Mouse (Mus musculus) heart, embryonic 14.5 days (tissue): ENCODE data around the gene Gtsf1l. TPM values are rescaled to one million over a fixed set of nuclear protein-coding genes. Genes with fewer than 3 reads are reported as not detected.

ENCODE experiments used
- ATAC-seq: fragments of 200-750 bp; cut with Nextera tagmentation; 2 replicates; pipeline ENCODE4 v1.8.0; 2017; ENCODE audit warnings: low read depth, moderate TSS enrichment; ENCODE audit not compliant: insufficient number of reproducible peaks, insufficient read depth, low FRiP score
- H3K27ac ChIP-seq, 2 experiments: fragments of 200-500 bp in 1 of 2; fragments of 300-500 bp in 1 of 2; sonication (generic) in 1 of 2; replicated peaks in 1 of 2; 2 replicates each; pipeline ENCODE4 v1.5.1; 2012 to 2014; ENCODE audit warnings: low read depth in 2 of 2, low read length in 2 of 2, control low read depth in 1 of 2, mild to moderate bottlenecking in 1 of 2, mixed read lengths in 1 of 2; ENCODE audit not compliant: control insufficient read depth in 1 of 2, insufficient read depth in 1 of 2
- H3K27me3 ChIP-seq: fragments of 300-500 bp; sonication (generic); 2 replicates; pipeline ENCODE4 v1.6.1; 2014; ENCODE audit warnings: mild to moderate bottlenecking, low read length, control low read depth; ENCODE audit not compliant: control insufficient read depth, insufficient read depth
- H3K36me3 ChIP-seq: fragments of 300-500 bp; sonication (generic); 2 replicates; pipeline ENCODE4 v1.6.1; 2014; ENCODE audit warnings: mild to moderate bottlenecking, control low read depth, low read length, mixed read lengths; ENCODE audit not compliant: control insufficient read depth, insufficient read depth
- H3K4me1 ChIP-seq, 2 experiments: fragments of 200-500 bp in 1 of 2; fragments of 300-500 bp in 1 of 2; sonication (generic) in 1 of 2; 2 replicates each; pipeline ENCODE4 v1.6.1; 2012 to 2014; ENCODE audit warnings: low read length in 2 of 2, control low read depth in 1 of 2, mixed read lengths in 1 of 2; ENCODE audit not compliant: control insufficient read depth in 2 of 2, insufficient read depth in 2 of 2
- H3K4me2 ChIP-seq: fragments of 300-500 bp; sonication (generic); 2 replicates; pipeline ENCODE4 v1.6.1; 2014; ENCODE audit warnings: mild to moderate bottlenecking, low read length
- H3K4me3 ChIP-seq, 2 experiments: fragments of 200-500 bp in 1 of 2; fragments of 300-500 bp in 1 of 2; sonication (generic) in 1 of 2; 2 replicates each; pipeline ENCODE4 v1.5.1; 2012 to 2014; ENCODE audit warnings: low read length in 2 of 2, mild to moderate bottlenecking in 2 of 2, control low read depth in 1 of 2, low read depth in 1 of 2, moderate library complexity in 1 of 2; ENCODE audit not compliant: control insufficient read depth in 1 of 2, insufficient read depth in 1 of 2
- H3K9ac ChIP-seq: fragments of 300-500 bp; sonication (generic); 2 replicates; pipeline ENCODE4 v1.6.1; 2014; ENCODE audit warnings: mild to moderate bottlenecking, low read length
- H3K9me3 ChIP-seq: fragments of 300-500 bp; sonication (generic); 2 replicates; pipeline ENCODE4 v1.6.1; 2016; ENCODE audit warnings: low read length, control low read depth; ENCODE audit not compliant: control insufficient read depth
- WGBS: fragments of 180-500 bp; shearing (Covaris S2); extraction: QIAGEN DNeasy Blood & Tissue Kit; methylation state at CpG from one replicate; pipeline ENCODE4 v1.1.7; 2014; 5-methylcytosine and 5-hydroxymethylcytosine counted together
- microRNA-seq: library from miRNA; unstranded; fragments of <30 nt; microRNA quantifications from one replicate; pipeline ENCODE4, GENCODE M21; 2016
- polyA plus RNA-seq: library from polyadenylated mRNA; unstranded; fragments of >200 nt; fragmentation: Nextera tagmentation; extraction: Ambion mirVana; gene quantifications from 2 replicates; pipeline ENCODE4 v1.2.1, GENCODE M21; 2014

Gene Gtsf1l
- polyA plus RNA-seq, 1 experiment from 2014 or later = not detected

DNA sequence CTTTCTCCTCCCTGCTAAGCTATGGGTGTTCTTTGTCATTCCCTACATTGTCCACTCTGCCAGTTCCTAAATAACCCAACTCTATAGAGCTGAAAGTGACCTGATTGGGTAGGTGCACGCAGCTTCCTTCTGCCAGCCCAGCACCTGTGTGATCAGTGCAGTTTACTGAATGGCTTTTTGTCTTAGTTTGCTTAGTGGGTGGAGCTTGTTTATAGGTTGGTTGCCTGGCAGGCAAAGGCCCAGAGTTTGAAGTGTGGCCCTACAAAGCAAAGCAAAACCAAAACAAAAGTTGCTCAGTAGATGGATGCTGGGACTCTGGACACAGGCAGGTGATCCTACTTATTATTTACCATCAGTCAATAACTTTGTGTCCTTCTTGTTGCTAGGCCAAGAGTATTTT, 36.0 kb downstream of the Gtsf1l start:
- Histone ChIP-seq H3K27me3 (no peaks in the 10 kb centered on the region), H3K9me3 (no peaks in the 10 kb centered on the region), H3K36me3 (peaks cover 22% of the 10 kb centered on the region), H3K4me2 (no peak overlapping the region), H3K4me1 (peaks cover 16 to 25% of the 10 kb centered on the region in 2 experiments), H3K9ac (no peak overlapping the region), H3K27ac (no peak overlapping the region), H3K4me3 (no peak overlapping the region)
- no peak for ATAC-seq
- WGBS = 85% methylated on average over 1 of the region's 1 CpGs

GRCm38 (mm10) chr2:163049116-163049515, 38.5 kb downstream of the Gtsf1l start:
- WGBS = 88% methylated on average over 2 of the region's 2 CpGs
- peaks cover 46% of the 10 kb centered on the region for H3K36me3 ChIP-seq
- peaks cover 5 to 9% of the 10 kb centered on the region in 2 experiments for H3K4me1 ChIP-seq
- no peak overlapping the region for H3K4me3 ChIP-seq
- H3K4me2 ChIP-seq = no peak overlapping the region
- no peak overlapping the region for H3K9ac ChIP-seq
- ATAC-seq = no peak
- no peaks in the 10 kb centered on the region for H3K27me3 ChIP-seq
- no peak overlapping the region for H3K27ac ChIP-seq
- H3K9me3 ChIP-seq = no peaks in the 10 kb centered on the region

DNA sequence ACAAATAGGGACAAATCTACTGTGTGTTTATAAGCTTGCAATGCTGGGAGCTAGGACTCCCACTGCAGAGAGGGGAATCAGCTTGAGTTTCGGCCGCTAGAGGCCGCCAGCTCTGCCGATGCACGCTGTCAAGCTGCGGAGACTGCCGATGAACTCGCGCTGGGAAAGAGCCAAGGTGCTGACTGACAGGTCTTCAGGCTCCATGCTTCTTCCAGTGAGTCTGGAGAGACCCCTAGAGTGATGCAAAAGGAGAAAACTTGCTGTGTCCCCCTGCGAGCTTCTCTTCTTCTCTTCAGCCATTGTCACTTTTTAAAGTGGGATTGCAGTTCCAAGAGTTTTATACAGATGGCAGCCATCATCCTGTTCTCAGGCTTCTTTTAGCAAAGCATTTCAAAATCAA, 39.5 kb downstream of the Gtsf1l start:
- WGBS = 4% methylated on average over 10 of the region's 10 CpGs
- no peak overlapping the region for H3K4me3 ChIP-seq
- H3K9ac ChIP-seq = no peak overlapping the region
- peaks cover 56% of the 10 kb centered on the region for H3K36me3 ChIP-seq
- no peak overlapping the region for H3K27ac ChIP-seq
- no peak for ATAC-seq
- H3K27me3 ChIP-seq = no peaks in the 10 kb centered on the region
- H3K4me2 ChIP-seq = peak overlapping the region; percentile 45
- H3K4me1 ChIP-seq = peaks cover 3 to 5% of the 10 kb centered on the region in 2 experiments; a peak in 3 of 4 replicates
- no peaks in the 10 kb centered on the region for H3K9me3 ChIP-seq

- H3K4me2 ChIP-seq = no peak overlapping the region
- H3K36me3 ChIP-seq = peaks cover 88% of the 10 kb centered on the region
- H3K27ac ChIP-seq = no peak overlapping the region
- no peaks in the 10 kb centered on the region for H3K27me3 ChIP-seq
- H3K9me3 ChIP-seq = no peaks in the 10 kb centered on the region
- ATAC-seq = no peak
- H3K4me3 ChIP-seq = no peak overlapping the region
- H3K4me1 ChIP-seq = peaks cover 8 to 10% of the 10 kb centered on the region in 2 experiments
- 79% methylated on average over 7 of the region's 7 CpGs for WGBS
- H3K9ac ChIP-seq = no peak overlapping the region
Measured at GRCm38 (mm10) chr2:163039940-163040339, 47.7 kb downstream of the Gtsf1l start.

Small RNA genes lying within 50 kb of the gene (microRNA-seq; reads per million reads assigned to microRNA genes)
- gene Gm22174 (not detected), gene Mir7003 (not detected)

Other genes starting within 250 kb of the Gtsf1l start
- gene Srsf6, start 156.3 kb downstream of the Gtsf1l start, polyA plus RNA-seq = 111 and 124 TPM in 2 replicates
- gene L3mbtl1, start 144.4 kb downstream of the Gtsf1l start, polyA plus RNA-seq = 0.24 TPM in 1 of 2 replicates, not detected in the other
- not detected in 2 replicates for gene Sgk2, start 100.5 kb downstream of the Gtsf1l start, polyA plus RNA-seq
- 36.1 and 38.7 TPM in 2 replicates for gene Ift52, start 70.5 kb downstream of the Gtsf1l start, polyA plus RNA-seq
- gene Mybl2, start 33.2 kb downstream of the Gtsf1l start, polyA plus RNA-seq = 10.4 and 10.8 TPM in 2 replicates
- 3.8 TPM in 2 replicates for gene Tox2, start 115.3 kb upstream of the Gtsf1l start, polyA plus RNA-seq